Mouse (Mus musculus) heart, embryonic 11.5 days (tissue): Measurements from ENCODE around the gene Ankrd26. TPM values are rescaled to one million over a fixed set of nuclear protein-coding genes. Genes with fewer than 3 reads are reported as not detected.

Experiments
- ATAC-seq: fragments of 200-750 bp; cut with Nextera tagmentation; replicated peaks from 2 replicates; pipeline ENCODE4 v1.8.0; 2017; ENCODE audit warnings: moderate library complexity; ENCODE audit not compliant: insufficient number of reproducible peaks, low FRiP score, low TSS enrichment
- H3K27ac ChIP-seq: fragments of 300-500 bp; sonication (generic); 2 replicates; pipeline ENCODE4 v1.5.1; 2014; ENCODE audit warnings: mild to moderate bottlenecking, low read depth, low read length
- H3K27me3 ChIP-seq: fragments of 300-500 bp; sonication (generic); 2 replicates; pipeline ENCODE4 v1.6.1; 2014; ENCODE audit warnings: mild to moderate bottlenecking, low read length, mixed read lengths; ENCODE audit not compliant: control insufficient read depth, insufficient read depth
- H3K36me3 ChIP-seq: fragments of 300-500 bp; sonication (generic); 2 replicates; pipeline ENCODE4 v1.6.1; 2014; ENCODE audit warnings: mild to moderate bottlenecking, low read length, moderate library complexity, mixed read lengths; ENCODE audit not compliant: control insufficient read depth, insufficient read depth
- H3K4me1 ChIP-seq: fragments of 300-500 bp; sonication (generic); 2 replicates; pipeline ENCODE4 v1.6.1; 2014; ENCODE audit warnings: low read length; ENCODE audit not compliant: control insufficient read depth, insufficient read depth
- H3K4me2 ChIP-seq: fragments of 300-500 bp; sonication (generic); 2 replicates; pipeline ENCODE4 v1.6.1; 2014; ENCODE audit warnings: mild to moderate bottlenecking, moderate library complexity
- H3K4me3 ChIP-seq: fragments of 300-500 bp; sonication (generic); 2 replicates; pipeline ENCODE4 v1.5.1; 2014; ENCODE audit warnings: low read depth, low read length
- H3K9ac ChIP-seq: fragments of 300-500 bp; sonication (generic); 2 replicates; pipeline ENCODE4 v1.6.1; 2014; ENCODE audit warnings: mild to moderate bottlenecking, low read depth, low read length, moderate library complexity
- H3K9me3 ChIP-seq: fragments of 300-500 bp; sonication (generic); replicated peaks from 2 replicates; pipeline ENCODE4 v1.6.1; 2016; ENCODE audit warnings: low read length; ENCODE audit not compliant: control insufficient read depth
- WGBS: fragments of 180-500 bp; shearing (Covaris S2); extraction: QIAGEN DNeasy Blood & Tissue Kit; methylation state at CpG from one replicate; pipeline ENCODE4 v1.1.7; 2014; ENCODE audit not compliant: insufficient replicate concordance; 5-methylcytosine and 5-hydroxymethylcytosine counted together
- polyA plus RNA-seq: library from polyadenylated mRNA; unstranded; fragments of >200 nt; fragmentation: Nextera tagmentation; extraction: Ambion mirVana; gene quantifications from 2 replicates; pipeline ENCODE4 v1.2.1, GENCODE M21; 2014

The Ankrd26 gene
- 8.9 and 10.4 TPM in 2 replicates for polyA plus RNA-seq

GRCm38 (mm10) chr6:118561745-118562609 lies at the start of gene Ankrd26:
Ankrd26 (minus strand) TSS chr6:118562226.
- ATAC-seq: peak; percentile 97
- Histone ChIP-seq H3K9me3 (no peaks in the 10 kb centered on the region), H3K4me2 (peak within 1 kb of the TSS; percentile 95), H3K9ac (peak within 1 kb of the TSS; percentile 87), H3K4me1 (peaks cover 8% of the 10 kb centered on the region; the same call in 1 of the 2 replicates), H3K27me3 (no peaks in the 10 kb centered on the region), H3K36me3 (peaks cover 7% of the 10 kb centered on the region; the same call in 1 of the 2 replicates), H3K4me3 (peak within 1 kb of the TSS; percentile 78), H3K27ac (peak within 1 kb of the TSS; percentile 63)
- 6% methylated on average over 54 of the region's 54 CpGs for WGBS

- H3K36me3 ChIP-seq: no peaks in the 10 kb centered on the region
- H3K27ac ChIP-seq: no peak overlapping the region
- H3K4me3 ChIP-seq: no peak overlapping the region
- no peaks in the 10 kb centered on the region for H3K27me3 ChIP-seq
- 78% methylated on average over 6 of the region's 6 CpGs for WGBS
- H3K9ac ChIP-seq: no peak overlapping the region
- no peak overlapping the region for H3K4me2 ChIP-seq
- H3K9me3 ChIP-seq: no peaks in the 10 kb centered on the region
- ATAC-seq: no peak
- H3K4me1 ChIP-seq: no peaks in the 10 kb centered on the region
These were observed 46.9 kb upstream of the Ankrd26 start for GRCm38 (mm10) chr6:118608906-118609305.

- peaks cover 8% of the 10 kb centered on the region; the same call in 1 of the 2 replicates for H3K36me3 ChIP-seq
These were observed 43.9 kb upstream of the Ankrd26 start for GRCm38 (mm10) chr6:118605974-118606373.

GRCm38 (mm10) chr6:118603825-118604224 lies 41.8 kb upstream of the Ankrd26 start:
- no peak overlapping the region for H3K9ac ChIP-seq
- no peak overlapping the region for H3K4me2 ChIP-seq
- H3K36me3 ChIP-seq: peaks cover 8% of the 10 kb centered on the region; the same call in 1 of the 2 replicates
- H3K27me3 ChIP-seq: no peaks in the 10 kb centered on the region
- ATAC-seq: no peak
- H3K4me3 ChIP-seq: no peak overlapping the region
- 89% methylated on average over 7 of the region's 7 CpGs for WGBS
- H3K9me3 ChIP-seq: no peaks in the 10 kb centered on the region
- no peaks in the 10 kb centered on the region for H3K4me1 ChIP-seq
- no peak overlapping the region for H3K27ac ChIP-seq

More at GRCm38 (mm10) chr6:118605974-118606373, 43.9 kb upstream of the Ankrd26 start:
- Histone ChIP-seq H3K27ac (no peak overlapping the region), H3K4me3 (no peak overlapping the region), H3K9ac (no peak overlapping the region), H3K9me3 (no peaks in the 10 kb centered on the region), H3K4me2 (no peak overlapping the region), H3K27me3 (no peaks in the 10 kb centered on the region), H3K4me1 (no peaks in the 10 kb centered on the region)
- 63% methylated on average over 7 of the region's 7 CpGs for WGBS
- no peak for ATAC-seq

GRCm38 (mm10) chr6:118595681-118596055 lies 33.6 kb upstream of the Ankrd26 start:
- Histone ChIP-seq H3K4me3 (no peak overlapping the region), H3K27ac (no peak overlapping the region; the same call in 1 of the 2 replicates), H3K9ac (no peak overlapping the region), H3K4me2 (no peak overlapping the region), H3K4me1 (peaks cover 6% of the 10 kb centered on the region; the same call in 1 of the 2 replicates), H3K27me3 (peaks cover 4% of the 10 kb centered on the region; the same call in 1 of the 2 replicates), H3K36me3 (no peaks in the 10 kb centered on the region), H3K9me3 (no peaks in the 10 kb centered on the region)
- 55% methylated on average over 9 of the region's 9 CpGs for WGBS
- ATAC-seq: no peak

- peaks cover 4% of the 10 kb centered on the region; the same call in 1 of the 2 replicates for H3K27me3 ChIP-seq
- H3K36me3 ChIP-seq: no peaks in the 10 kb centered on the region
- no peak overlapping the region for H3K9ac ChIP-seq
- peaks cover 6% of the 10 kb centered on the region; the same call in 1 of the 2 replicates for H3K4me1 ChIP-seq
- H3K9me3 ChIP-seq: no peaks in the 10 kb centered on the region
- no peak overlapping the region for H3K4me3 ChIP-seq
- ATAC-seq: no peak
- no peak overlapping the region for H3K4me2 ChIP-seq
- WGBS: 82% methylated on average over 10 of the region's 10 CpGs
- no peak overlapping the region for H3K27ac ChIP-seq
These were observed 33.0 kb upstream of the Ankrd26 start for GRCm38 (mm10) chr6:118594833-118595680.

- Histone ChIP-seq H3K27ac (no peak overlapping the region), H3K27me3 (peaks cover 4% of the 10 kb centered on the region; the same call in 1 of the 2 replicates), H3K4me1 (peaks cover 6% of the 10 kb centered on the region; the same call in 1 of the 2 replicates), H3K4me2 (peak overlapping the region; percentile 71), H3K4me3 (peak overlapping the region; percentile 41), H3K9me3 (no peaks in the 10 kb centered on the region), H3K9ac (no peak overlapping the region), H3K36me3 (no peaks in the 10 kb centered on the region)
- no peak for ATAC-seq
- 42% methylated on average over 10 of the region's 10 CpGs for WGBS
These were observed 32.0 kb upstream of the Ankrd26 start for GRCm38 (mm10) chr6:118594070-118594469.

- H3K9me3 ChIP-seq: no peaks in the 10 kb centered on the region
- peaks cover 4% of the 10 kb centered on the region; the same call in 1 of the 2 replicates for H3K27me3 ChIP-seq
- H3K27ac ChIP-seq: no peak overlapping the region
- ATAC-seq: 0 out of 2 replicates have a peak, but pooled peaks have one; percentile 41
- peaks cover 6% of the 10 kb centered on the region; the same call in 1 of the 2 replicates for H3K4me1 ChIP-seq
- H3K4me2 ChIP-seq: peak overlapping the region; percentile 71
- no peaks in the 10 kb centered on the region for H3K36me3 ChIP-seq
- H3K4me3 ChIP-seq: peak overlapping the region; percentile 41
- H3K9ac ChIP-seq: peak overlapping the region; percentile 43; the same call in 1 of the 2 replicates
- WGBS: 16% methylated on average over 34 of the region's 34 CpGs
These were observed 31.5 kb upstream of the Ankrd26 start for GRCm38 (mm10) chr6:118593377-118594061.
